Mouse (Mus musculus) intestine, embryonic 15.5 days (tissue): ENCODE measurements at regions not wholly inside any gene's neighbourhood (a gene's known extent, or its start where the extent isn't known, plus 50 kb on each side); places are given as distances from the start of the nearest gene placed in this dataset.

ENCODE experiments used
- ATAC-seq: fragments of 200-750 bp; cut with Nextera tagmentation; 2 replicates; pipeline ENCODE4 v1.8.0; 2017; ENCODE audit warnings: moderate TSS enrichment, moderate library complexity
- H3K27ac ChIP-seq: fragments of 300-500 bp; sonication (generic); 2 replicates; pipeline ENCODE4 v1.5.1; 2015; ENCODE audit warnings: mild to moderate bottlenecking, inconsistent platforms
- H3K27me3 ChIP-seq: fragments of 300-500 bp; sonication (generic); replicated peaks from 2 replicates; pipeline ENCODE4 v1.6.1; 2015; ENCODE audit warnings: inconsistent platforms
- H3K36me3 ChIP-seq: fragments of 300-500 bp; sonication (generic); 2 replicates; pipeline ENCODE4 v1.6.1; 2015; ENCODE audit warnings: inconsistent platforms
- H3K4me1 ChIP-seq: fragments of 300-500 bp; sonication (generic); replicated peaks from 2 replicates; pipeline ENCODE4 v1.6.1; 2015; ENCODE audit warnings: inconsistent platforms
- H3K4me2 ChIP-seq: fragments of 300-500 bp; sonication (generic); replicated peaks from 2 replicates; pipeline ENCODE4 v1.6.1; 2015; ENCODE audit warnings: mild to moderate bottlenecking, inconsistent platforms
- H3K4me3 ChIP-seq: fragments of 300-500 bp; sonication (generic); replicated peaks from 2 replicates; pipeline ENCODE4 v1.5.1; 2015; ENCODE audit warnings: inconsistent platforms
- H3K9ac ChIP-seq: fragments of 300-500 bp; sonication (generic); 2 replicates; pipeline ENCODE4 v1.6.1; 2015; ENCODE audit warnings: inconsistent platforms
- H3K9me3 ChIP-seq: fragments of 300-500 bp; sonication (generic); 2 replicates; pipeline ENCODE4 v1.6.1; 2016; ENCODE audit warnings: inconsistent platforms
- WGBS: fragments of 180-500 bp; shearing (Covaris S2); methylation state at CpG from one replicate; pipeline ENCODE4 v1.1.7; 2015; 5-methylcytosine and 5-hydroxymethylcytosine counted together

GRCm38 (mm10) chr6:117032042-117032746 is 136.1 kb upstream of the Cxcl12 start:
- no peak overlapping the region for H3K9ac ChIP-seq
- peak; percentile 87 for ATAC-seq
- no peak overlapping the region for H3K4me2 ChIP-seq
- H3K4me3 ChIP-seq, result no peak overlapping the region
- H3K4me1 ChIP-seq, result 0 out of 2 replicates have a peak, but pooled peaks cover 4% of the 10 kb centered on the region
- 39% methylated on average over 8 of the region's 8 CpGs for WGBS
- H3K27me3 ChIP-seq, result no peaks in the 10 kb centered on the region
- no peaks in the 10 kb centered on the region for H3K36me3 ChIP-seq
- H3K27ac ChIP-seq, result no peak overlapping the region
- H3K9me3 ChIP-seq, result no peaks in the 10 kb centered on the region

- no peaks in the 10 kb centered on the region for H3K36me3 ChIP-seq
- WGBS, result 58% methylated on average over 2 of the region's 2 CpGs
- H3K4me3 ChIP-seq, result no peak overlapping the region
- no peak for ATAC-seq
- H3K4me1 ChIP-seq, result no peaks in the 10 kb centered on the region
- no peak overlapping the region for H3K9ac ChIP-seq
- H3K27ac ChIP-seq, result no peak overlapping the region
- no peak overlapping the region for H3K4me2 ChIP-seq
- H3K27me3 ChIP-seq, result no peaks in the 10 kb centered on the region
- no peaks in the 10 kb centered on the region for H3K9me3 ChIP-seq
Observed at GRCm38 (mm10) chr6:117043744-117044143, 124.6 kb upstream of the Cxcl12 start.

- Histone ChIP-seq H3K27ac (no peak overlapping the region), H3K4me2 (no peak overlapping the region), H3K9ac (no peak overlapping the region), H3K36me3 (no peaks in the 10 kb centered on the region), H3K4me3 (no peak overlapping the region), H3K4me1 (no peaks in the 10 kb centered on the region), H3K9me3 (no peaks in the 10 kb centered on the region), H3K27me3 (no peaks in the 10 kb centered on the region)
- no peak for ATAC-seq
- WGBS, result 26% methylated on average over 14 of the region's 14 CpGs
Observed at GRCm38 (mm10) chr6:117049459-117050010, 118.8 kb upstream of the Cxcl12 start.

- Histone ChIP-seq H3K36me3 (no peaks in the 10 kb centered on the region), H3K9ac (no peak overlapping the region), H3K27ac (no peak overlapping the region), H3K4me1 (no peaks in the 10 kb centered on the region), H3K4me2 (no peak overlapping the region), H3K9me3 (no peaks in the 10 kb centered on the region), H3K27me3 (no peaks in the 10 kb centered on the region), H3K4me3 (no peak overlapping the region)
- ATAC-seq, result no peak
- 80% methylated on average over 3 of the region's 3 CpGs for WGBS
Observed at GRCm38 (mm10) chr6:117060688-117061087, 107.6 kb upstream of the Cxcl12 start.

GRCm38 (mm10) chr6:117067541-117068305 is 100.6 kb upstream of the Cxcl12 start:
- Histone ChIP-seq H3K4me1 (no peaks in the 10 kb centered on the region), H3K27ac (no peak overlapping the region), H3K9ac (no peak overlapping the region), H3K4me3 (no peak overlapping the region), H3K4me2 (no peak overlapping the region), H3K27me3 (no peaks in the 10 kb centered on the region), H3K9me3 (no peaks in the 10 kb centered on the region), H3K36me3 (no peaks in the 10 kb centered on the region)
- 57% methylated on average over 9 of the region's 9 CpGs for WGBS
- no peak for ATAC-seq

GRCm38 (mm10) chr6:117071311-117071710 is 97.0 kb upstream of the Cxcl12 start:
- no peaks in the 10 kb centered on the region for H3K4me1 ChIP-seq
- no peak overlapping the region for H3K9ac ChIP-seq
- H3K9me3 ChIP-seq, result no peaks in the 10 kb centered on the region
- H3K27me3 ChIP-seq, result no peaks in the 10 kb centered on the region
- H3K36me3 ChIP-seq, result no peaks in the 10 kb centered on the region
- no peak overlapping the region for H3K4me2 ChIP-seq
- ATAC-seq, result no peak
- no peak overlapping the region for H3K27ac ChIP-seq
- H3K4me3 ChIP-seq, result no peak overlapping the region
- 83% methylated on average over 6 of the region's 6 CpGs for WGBS

GRCm38 (mm10) chr6:117071857-117072256 is 96.5 kb upstream of the Cxcl12 start:
- no peak overlapping the region for H3K9ac ChIP-seq
- WGBS, result 84% methylated on average over 8 of the region's 8 CpGs
- no peak overlapping the region for H3K4me2 ChIP-seq
- ATAC-seq, result no peak
- no peaks in the 10 kb centered on the region for H3K4me1 ChIP-seq
- no peak overlapping the region for H3K4me3 ChIP-seq
- H3K27ac ChIP-seq, result no peak overlapping the region
- H3K27me3 ChIP-seq, result no peaks in the 10 kb centered on the region
- no peaks in the 10 kb centered on the region for H3K36me3 ChIP-seq
- no peaks in the 10 kb centered on the region for H3K9me3 ChIP-seq

- no peaks in the 10 kb centered on the region for H3K36me3 ChIP-seq
- 54% methylated on average over 5 of the region's 5 CpGs for WGBS
- H3K4me1 ChIP-seq, result 0 out of 2 replicates have a peak, but pooled peaks cover 3% of the 10 kb centered on the region
- no peak overlapping the region for H3K27ac ChIP-seq
- no peaks in the 10 kb centered on the region for H3K27me3 ChIP-seq
- no peak overlapping the region for H3K9ac ChIP-seq
- H3K4me3 ChIP-seq, result no peak overlapping the region
- H3K4me2 ChIP-seq, result no peak overlapping the region
- H3K9me3 ChIP-seq, result no peaks in the 10 kb centered on the region
- ATAC-seq, result no peak
Observed at GRCm38 (mm10) chr6:117079500-117079899, 88.8 kb upstream of the Cxcl12 start.

- H3K36me3 ChIP-seq, result no peaks in the 10 kb centered on the region
- no peak for ATAC-seq
- H3K9me3 ChIP-seq, result no peaks in the 10 kb centered on the region
- no peaks in the 10 kb centered on the region for H3K27me3 ChIP-seq
- H3K4me3 ChIP-seq, result no peak overlapping the region
- H3K4me1 ChIP-seq, result 0 out of 2 replicates have a peak, but pooled peaks cover 3% of the 10 kb centered on the region
- H3K9ac ChIP-seq, result no peak overlapping the region
- H3K27ac ChIP-seq, result no peak overlapping the region
- no peak overlapping the region for H3K4me2 ChIP-seq
- 52% methylated on average over 13 of the region's 13 CpGs for WGBS
Observed at GRCm38 (mm10) chr6:117080973-117081372, 87.4 kb upstream of the Cxcl12 start.

- Histone ChIP-seq H3K4me1 (0 out of 2 replicates have a peak, but pooled peaks cover 3% of the 10 kb centered on the region), H3K4me3 (no peak overlapping the region), H3K9ac (no peak overlapping the region), H3K27ac (no peak overlapping the region), H3K4me2 (no peak overlapping the region), H3K9me3 (no peaks in the 10 kb centered on the region), H3K27me3 (no peaks in the 10 kb centered on the region), H3K36me3 (no peaks in the 10 kb centered on the region)
- WGBS, result 52% methylated on average over 6 of the region's 6 CpGs
- no peak for ATAC-seq
Observed at GRCm38 (mm10) chr6:117084211-117084610, 84.1 kb upstream of the Cxcl12 start.

GRCm38 (mm10) chr6:117084833-117085500 is 83.4 kb upstream of the Cxcl12 start:
- Histone ChIP-seq H3K4me3 (no peak overlapping the region), H3K36me3 (no peaks in the 10 kb centered on the region), H3K4me1 (0 out of 2 replicates have a peak, but pooled peaks cover 3% of the 10 kb centered on the region), H3K9me3 (no peaks in the 10 kb centered on the region), H3K4me2 (no peak overlapping the region), H3K27me3 (no peaks in the 10 kb centered on the region), H3K27ac (no peak overlapping the region), H3K9ac (no peak overlapping the region)
- 46% methylated on average over 13 of the region's 13 CpGs for WGBS
- ATAC-seq, result peak; percentile 47

GRCm38 (mm10) chr6:117094742-117095141 is 73.6 kb upstream of the Cxcl12 start:
- Histone ChIP-seq H3K4me3 (no peak overlapping the region), H3K4me1 (no peaks in the 10 kb centered on the region), H3K36me3 (no peaks in the 10 kb centered on the region), H3K4me2 (no peak overlapping the region), H3K27ac (no peak overlapping the region), H3K27me3 (no peaks in the 10 kb centered on the region), H3K9ac (no peak overlapping the region), H3K9me3 (no peaks in the 10 kb centered on the region)
- ATAC-seq, result no peak
- WGBS, result 90% methylated on average over 6 of the region's 6 CpGs
